Mouse (Mus musculus) embryonic facial prominence, embryonic 14.5 days (tissue): ENCODE results near the gene Gm20388. TPM values are rescaled to one million over a fixed set of nuclear protein-coding genes. Genes with fewer than 3 reads are reported as not detected.

Source experiments
- ATAC-seq: fragments of 200-750 bp; cut with Nextera tagmentation; 2 replicates; pipeline ENCODE4 v1.8.0; 2017; ENCODE audit warnings: low read depth, moderate number of reproducible peaks, moderate TSS enrichment
- DNase-seq: peaks from one replicate; pipeline ENCODE4 v3.0.0-alpha.2; 2015; ENCODE audit warnings: low spot score
- H3K27ac ChIP-seq: fragments of 300-500 bp; sonication (generic); replicated peaks from 2 replicates; pipeline ENCODE4 v1.5.1; 2014; ENCODE audit warnings: low read depth, mild to moderate bottlenecking, low read length, moderate library complexity
- H3K27me3 ChIP-seq: fragments of 300-500 bp; sonication (generic); replicated peaks from 2 replicates; pipeline ENCODE4 v1.6.1; 2014; ENCODE audit warnings: low read length; ENCODE audit not compliant: control insufficient read depth, insufficient read depth
- H3K36me3 ChIP-seq: fragments of 300-500 bp; sonication (generic); 2 replicates; pipeline ENCODE4 v1.6.1; 2014; ENCODE audit warnings: low read length, mixed read lengths; ENCODE audit not compliant: control insufficient read depth, insufficient read depth
- H3K4me1 ChIP-seq: fragments of 300-500 bp; sonication (generic); 2 replicates; pipeline ENCODE4 v1.6.1; 2014; ENCODE audit warnings: antibody characterized with exemption, low read length; ENCODE audit not compliant: control insufficient read depth, insufficient read depth
- H3K4me2 ChIP-seq: fragments of 300-500 bp; sonication (generic); 2 replicates; pipeline ENCODE4 v1.6.1; 2014; ENCODE audit warnings: low read depth, mild to moderate bottlenecking, low read length, moderate library complexity, mixed read lengths
- H3K4me3 ChIP-seq: fragments of 300-500 bp; sonication (generic); 2 replicates; pipeline ENCODE4 v1.5.1; 2014; ENCODE audit warnings: low read depth, mild to moderate bottlenecking, low read length
- H3K9ac ChIP-seq: fragments of 300-500 bp; sonication (generic); 2 replicates; pipeline ENCODE4 v1.6.1; 2014; ENCODE audit warnings: low read depth, mild to moderate bottlenecking, low read length, moderate library complexity, mixed read lengths
- H3K9me3 ChIP-seq: fragments of 300-500 bp; sonication (generic); 2 replicates; pipeline ENCODE4 v1.6.1; 2016; ENCODE audit warnings: low read length; ENCODE audit not compliant: control insufficient read depth
- WGBS: fragments of 180-500 bp; shearing (Covaris S2); extraction: QIAGEN DNeasy Blood & Tissue Kit; methylation state at CpG from one replicate; pipeline ENCODE4 v1.1.7; 2014; 5-methylcytosine and 5-hydroxymethylcytosine counted together
- polyA plus RNA-seq: library from polyadenylated mRNA; unstranded; fragments of >200 nt; fragmentation: Nextera tagmentation; extraction: Ambion mirVana; gene quantifications from 2 replicates; pipeline ENCODE4 v1.2.1, GENCODE M21; 2014

The Gm20388 gene
- polyA plus RNA-seq, 1 experiment from 2014 or later = not detected

DNA sequence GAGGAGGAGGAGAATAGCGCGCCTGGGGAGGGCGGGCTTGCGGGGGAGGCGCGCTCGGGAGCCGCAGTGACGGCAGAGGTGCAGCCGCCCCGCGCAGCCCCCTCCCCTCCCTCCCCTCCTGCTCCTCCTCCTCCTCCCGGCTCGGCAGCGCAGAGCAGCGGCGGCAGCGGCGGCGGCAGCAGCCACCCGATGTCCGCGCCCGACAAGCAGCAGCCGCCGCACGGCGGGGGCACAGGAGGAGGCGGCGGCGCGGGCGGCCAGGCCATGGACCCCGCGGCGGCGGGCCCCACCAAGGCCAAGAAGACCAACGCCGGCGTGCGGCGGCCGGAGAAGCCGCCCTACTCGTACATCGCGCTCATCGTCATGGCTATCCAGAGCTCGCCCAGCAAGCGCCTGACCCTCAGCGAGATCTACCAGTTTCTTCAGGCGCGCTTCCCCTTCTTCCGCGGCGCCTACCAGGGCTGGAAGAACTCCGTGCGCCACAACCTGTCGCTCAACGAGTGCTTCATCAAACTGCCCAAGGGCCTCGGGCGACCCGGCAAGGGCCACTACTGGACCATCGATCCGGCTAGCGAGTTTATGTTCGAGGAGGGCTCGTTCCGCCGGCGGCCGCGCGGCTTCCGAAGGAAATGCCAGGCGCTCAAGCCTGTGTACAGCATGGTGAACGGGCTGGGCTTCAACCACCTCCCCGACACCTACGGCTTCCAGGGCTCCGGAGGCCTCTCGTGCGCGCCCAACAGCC lies 1173.7 kb downstream of the Gm20388 start, which contains the start of gene Foxf1:
Gene Foxf1, plus strand, starts transcription at position 177 of the 742 bp plus-strand sequence.
- Histone ChIP-seq H3K9me3 (no peaks in the 10 kb centered on the region), H3K4me1 (peaks cover 6% of the 10 kb centered on the region; the same call in 1 of the 2 replicates), H3K36me3 (no peaks in the 10 kb centered on the region), H3K9ac (peak within 1 kb of the TSS; percentile 67), H3K4me3 (peak within 1 kb of the TSS; percentile 50), H3K27ac (peak within 1 kb of the TSS; percentile 81), H3K4me2 (peak within 1 kb of the TSS; percentile 95), H3K27me3 (peaks cover 100% of the 10 kb centered on the region)
- DNase-seq (peak; percentile 65), ATAC-seq (peak; percentile 56)
- WGBS = 0% methylated on average over 17 of the region's 83 CpGs

DNA sequence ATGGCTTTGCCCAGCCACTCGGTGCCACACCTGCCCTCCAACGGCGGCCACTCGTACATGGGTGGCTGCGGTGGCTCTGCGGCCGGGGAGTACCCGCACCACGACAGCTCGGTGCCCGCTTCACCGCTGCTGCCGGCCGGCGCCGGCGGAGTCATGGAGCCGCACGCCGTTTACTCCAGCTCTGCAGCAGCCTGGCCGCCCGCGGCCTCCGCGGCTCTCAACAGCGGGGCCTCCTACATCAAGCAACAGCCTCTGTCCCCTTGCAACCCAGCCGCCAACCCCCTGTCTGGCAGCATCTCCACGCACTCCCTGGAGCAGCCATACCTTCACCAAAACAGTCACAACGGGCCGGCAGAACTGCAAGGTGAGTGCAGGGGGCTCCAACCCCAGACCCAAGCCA lies 1174.4 kb downstream of the Gm20388 start:
- Histone ChIP-seq H3K4me3 (peak overlapping the region; percentile 50), H3K9me3 (no peaks in the 10 kb centered on the region), H3K36me3 (no peaks in the 10 kb centered on the region), H3K4me1 (peaks cover 6% of the 10 kb centered on the region; the same call in 1 of the 2 replicates), H3K9ac (peak overlapping the region; percentile 67), H3K4me2 (peak overlapping the region; percentile 95), H3K27ac (no peak overlapping the region), H3K27me3 (peaks cover 100% of the 10 kb centered on the region)
- ATAC-seq (no peak), DNase-seq (no peak)
- WGBS = 3% methylated on average over 12 of the region's 30 CpGs

DNA sequence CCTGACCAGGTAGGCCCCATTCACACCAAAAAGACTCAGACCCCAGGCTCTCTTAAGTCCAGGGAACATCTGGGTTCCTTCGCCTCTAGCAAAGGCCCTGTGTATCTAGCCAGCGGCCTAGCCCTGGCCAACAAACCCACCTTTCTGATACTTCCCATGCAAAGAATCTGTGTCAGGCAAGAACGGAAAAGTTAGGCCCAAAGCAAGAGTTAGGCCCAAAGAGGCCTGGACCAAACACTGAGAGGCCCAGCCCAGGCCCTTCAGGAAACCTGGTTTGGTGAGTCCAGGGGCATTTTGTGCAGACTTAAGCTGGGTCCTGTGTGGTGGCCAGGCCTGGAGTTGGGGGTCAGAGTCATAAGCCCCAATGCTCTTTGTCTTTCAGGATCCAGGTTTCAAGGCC lies 1174.9 kb downstream of the Gm20388 start:
- Histone ChIP-seq H3K4me3 (peak overlapping the region; percentile 50), H3K36me3 (no peaks in the 10 kb centered on the region), H3K4me1 (peaks cover 6% of the 10 kb centered on the region; the same call in 1 of the 2 replicates), H3K27ac (no peak overlapping the region), H3K4me2 (peak overlapping the region; percentile 95), H3K9me3 (no peaks in the 10 kb centered on the region), H3K9ac (peak overlapping the region; percentile 67), H3K27me3 (peaks cover 100% of the 10 kb centered on the region)
- DNase-seq = no peak
- WGBS = 63% methylated on average over 3 of the region's 3 CpGs
- ATAC-seq = no peak

DNA sequence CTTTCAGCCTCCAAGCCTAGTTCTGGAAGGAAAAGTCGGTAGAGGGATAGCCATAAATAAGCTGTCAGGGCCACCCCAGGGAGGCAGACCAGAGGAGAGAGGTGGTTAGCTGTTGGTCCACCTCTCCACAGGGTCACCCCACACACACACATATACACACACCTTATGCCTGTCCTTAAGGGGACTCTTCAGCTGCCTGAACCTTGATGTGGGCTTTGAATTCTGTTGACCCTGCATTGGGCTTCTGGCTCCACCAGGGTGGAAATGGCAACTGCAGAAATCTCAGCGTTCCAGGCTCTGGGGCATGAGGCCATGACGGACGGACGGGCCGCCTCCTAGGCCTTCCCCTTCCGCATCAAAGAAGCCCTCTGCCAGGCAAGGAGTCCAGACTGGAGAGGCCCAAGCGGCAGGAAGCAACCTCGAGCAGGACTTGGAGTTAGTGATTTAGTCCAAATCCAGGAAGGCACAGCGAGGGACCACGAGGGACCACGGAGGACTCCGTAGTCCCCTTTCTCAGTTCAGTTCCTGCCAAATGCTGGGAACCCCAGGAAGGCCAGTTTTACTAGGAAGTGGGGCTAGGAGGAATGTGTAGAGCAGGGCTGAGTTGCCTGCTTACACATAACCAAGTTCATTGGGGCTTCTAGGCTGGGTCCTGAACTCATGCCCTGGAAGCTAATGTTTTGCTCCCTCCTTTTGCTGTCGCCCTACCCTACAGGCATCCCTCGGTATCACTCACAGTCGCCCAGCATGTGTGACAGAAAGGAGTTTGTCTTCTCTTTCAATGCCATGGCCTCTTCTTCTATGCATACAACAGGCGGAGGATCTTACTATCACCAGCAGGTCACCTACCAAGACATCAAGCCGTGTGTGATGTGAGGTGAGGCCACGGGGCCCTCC lies 1175.6 kb downstream of the Gm20388 start:
- peak overlapping the region; percentile 67 for H3K9ac ChIP-seq
- no peaks in the 10 kb centered on the region for H3K9me3 ChIP-seq
- no peaks in the 10 kb centered on the region for H3K36me3 ChIP-seq
- peak overlapping the region; percentile 50 for H3K4me3 ChIP-seq
- peaks cover 6% of the 10 kb centered on the region; the same call in 1 of the 2 replicates for H3K4me1 ChIP-seq
- peak overlapping the region; percentile 95 for H3K4me2 ChIP-seq
- DNase-seq (no peak), ATAC-seq (no peak)
- peaks cover 100% of the 10 kb centered on the region for H3K27me3 ChIP-seq
- WGBS = 31% methylated on average over 19 of the region's 19 CpGs
- H3K27ac ChIP-seq = no peak overlapping the region

DNA sequence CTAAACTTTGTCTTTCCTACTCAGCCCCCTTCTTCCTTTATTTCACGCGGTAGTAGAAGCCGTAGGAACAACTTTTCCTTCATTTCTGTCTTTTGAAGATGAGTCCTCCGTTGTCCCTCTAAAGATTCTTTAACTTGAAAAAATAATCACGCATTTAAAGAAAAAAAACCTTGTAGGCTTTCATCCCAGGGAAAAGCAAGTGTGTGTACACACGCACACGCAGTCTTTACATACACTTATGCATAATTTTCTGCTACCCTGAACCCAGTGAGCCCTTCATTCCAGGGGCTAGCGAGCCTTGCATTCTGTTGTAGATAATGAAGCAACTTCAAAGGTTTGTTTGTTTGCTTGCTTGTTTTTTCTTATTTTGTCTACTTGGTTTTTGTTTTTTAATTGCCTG lies 1177.6 kb downstream of the Gm20388 start:
- H3K4me2 ChIP-seq = peak overlapping the region; percentile 30
- peaks cover 100% of the 10 kb centered on the region for H3K27me3 ChIP-seq
- no peak overlapping the region for H3K27ac ChIP-seq
- H3K9me3 ChIP-seq = no peaks in the 10 kb centered on the region
- 11% methylated on average over 8 of the region's 8 CpGs for WGBS
- H3K4me3 ChIP-seq = peak overlapping the region; percentile 50
- no peak for DNase-seq
- H3K4me1 ChIP-seq = no peaks in the 10 kb centered on the region
- no peak for ATAC-seq
- H3K9ac ChIP-seq = peak overlapping the region; percentile 37; the same call in 1 of the 2 replicates
- H3K36me3 ChIP-seq = no peaks in the 10 kb centered on the region

DNA sequence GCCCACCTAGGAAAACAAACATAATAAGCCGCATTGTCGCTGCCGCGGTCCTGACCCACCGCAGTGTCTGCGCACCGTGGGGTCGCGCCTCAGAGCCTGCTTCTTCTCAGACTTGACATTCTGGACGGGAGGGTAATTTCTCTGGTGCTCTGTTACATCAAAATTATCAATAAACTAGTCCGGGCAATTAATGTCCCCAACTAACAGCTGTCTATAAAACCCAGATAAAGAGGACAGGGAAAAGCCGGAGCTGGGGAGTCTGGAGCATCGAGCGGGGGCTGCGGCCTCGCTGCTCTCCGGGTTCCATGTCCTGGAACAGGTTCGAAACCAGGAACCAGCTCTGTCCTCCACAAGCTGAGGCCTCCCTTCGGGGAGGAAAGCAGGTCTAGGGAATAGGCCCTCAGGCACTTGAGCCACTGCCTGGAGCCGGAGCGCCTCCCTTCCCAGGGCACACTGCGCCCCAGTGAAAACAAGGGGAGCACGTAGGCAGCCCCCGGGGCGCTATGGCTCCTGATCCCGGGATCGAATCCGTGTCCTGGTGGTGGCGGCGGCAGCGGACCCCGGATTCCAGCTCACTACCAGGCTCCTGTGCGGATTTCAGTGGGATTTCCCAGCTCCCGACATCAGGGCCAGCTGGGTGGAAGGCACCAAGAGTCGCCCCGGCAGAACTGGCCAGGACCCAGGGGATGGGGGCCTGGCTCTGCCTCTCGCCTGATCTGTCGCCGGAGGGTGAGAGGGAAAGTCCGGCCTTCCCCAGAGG lies 1178.4 kb downstream of the Gm20388 start:
- WGBS = 6% methylated on average over 33 of the region's 40 CpGs
- peak overlapping the region; percentile 50 for H3K4me3 ChIP-seq

DNA sequence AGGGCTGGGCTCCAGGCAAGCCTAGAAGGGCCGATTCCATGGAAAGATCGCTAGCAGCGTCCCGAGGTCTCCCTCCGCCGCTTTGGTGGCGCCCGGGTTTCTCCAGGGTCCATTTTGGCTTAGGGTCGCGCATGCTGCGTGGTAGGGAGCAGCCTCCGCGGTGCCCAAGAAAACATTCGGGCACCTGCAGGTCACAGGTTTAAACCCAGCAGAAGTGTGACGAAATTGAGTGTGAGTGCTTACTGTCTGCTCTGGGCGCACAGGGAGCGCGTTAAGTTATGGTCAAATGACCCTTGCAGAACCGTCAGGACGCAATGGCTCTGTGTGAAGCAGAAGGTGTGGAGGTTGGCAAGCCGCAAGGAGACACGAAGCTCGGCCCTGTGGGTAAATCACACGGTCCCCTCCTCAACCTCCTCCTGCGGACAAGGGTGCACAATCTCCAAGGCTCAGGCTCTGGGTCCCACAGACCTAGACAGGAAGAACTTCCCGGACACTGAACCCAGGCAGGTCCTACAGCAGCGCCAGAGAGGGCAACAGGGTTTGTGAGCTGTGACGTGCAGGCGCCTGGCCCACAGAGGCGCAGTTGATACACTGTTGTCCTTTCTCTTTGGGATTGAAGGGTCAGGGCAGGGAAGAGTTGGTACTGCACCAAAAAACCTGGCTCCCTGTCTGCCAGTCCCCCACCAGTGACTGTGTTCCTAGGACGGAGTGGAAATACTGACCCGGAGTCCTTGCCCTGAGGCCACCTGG lies 1179.2 kb downstream of the Gm20388 start:
- Histone ChIP-seq H3K27ac (no peak overlapping the region), H3K4me1 (no peaks in the 10 kb centered on the region), H3K9me3 (no peaks in the 10 kb centered on the region), H3K27me3 (peaks cover 93% of the 10 kb centered on the region), H3K9ac (peak overlapping the region; percentile 45; the same call in 1 of the 2 replicates), H3K36me3 (no peaks in the 10 kb centered on the region), H3K4me3 (peak overlapping the region; percentile 50), H3K4me2 (peak overlapping the region; percentile 30; the same call in 1 of the 2 replicates)
- WGBS = 5% methylated on average over 32 of the region's 32 CpGs
- no peak for DNase-seq
- no peak for ATAC-seq

More for the DNA sequence above, 1178.4 kb downstream of the Gm20388 start:
- H3K9ac ChIP-seq = peak overlapping the region; percentile 45; the same call in 1 of the 2 replicates
- no peak for ATAC-seq
- H3K4me1 ChIP-seq = no peaks in the 10 kb centered on the region
- H3K27me3 ChIP-seq = peaks cover 100% of the 10 kb centered on the region
- no peak for DNase-seq
- H3K27ac ChIP-seq = no peak overlapping the region
- H3K9me3 ChIP-seq = no peaks in the 10 kb centered on the region
- H3K36me3 ChIP-seq = no peaks in the 10 kb centered on the region
- peak overlapping the region; percentile 30 for H3K4me2 ChIP-seq
